Mouse (Mus musculus) MEL (cell line): ENCODE measurements around the gene Baiap2l2.

Source experiments
- CHD2 ChIP-seq: IDR thresholded peaks from 2 replicates; pipeline ENCODE4 v1.6.1; 2011; ENCODE audit warnings: low read length, improper control_type of control experiment
- CTCF ChIP-seq, 3 experiments: IDR thresholded peaks in 2 of 3; conservative IDR thresholded peaks in 1 of 3; 2 replicates each; pipeline ENCODE4 v1.5.1; 2011 to 2012; ENCODE audit warnings: low read length in 3 of 3, low read depth in 2 of 3, mild to moderate bottlenecking in 2 of 3, improper control_type of control experiment in 1 of 3, inconsistent platforms in 1 of 3, mixed read lengths in 1 of 3, moderate library complexity in 1 of 3; ENCODE audit not compliant: control insufficient read depth in 1 of 3, insufficient read depth in 1 of 3, poor library complexity in 1 of 3, severe bottlenecking in 1 of 3
- E2F4 ChIP-seq: IDR thresholded peaks from 2 replicates; pipeline ENCODE4 v1.6.1; 2011; ENCODE audit warnings: low read depth, low read length, improper control_type of control experiment, borderline replicate concordance
- EP300 ChIP-seq, 2 experiments: IDR thresholded peaks; 2 replicates each; pipeline ENCODE4 v1.6.1; 2011; ENCODE audit warnings: improper control_type of control experiment in 2 of 2, low read length in 2 of 2, low read depth in 1 of 2, mild to moderate bottlenecking in 1 of 2
- GATA1 ChIP-seq: IDR thresholded peaks from 2 replicates; pipeline ENCODE4 v1.6.1; 2011; ENCODE audit warnings: low read depth, low read length, improper control_type of control experiment
- HCFC1 ChIP-seq: IDR thresholded peaks from 2 replicates; pipeline ENCODE4 v1.6.1; 2012; ENCODE audit warnings: low read depth, mild to moderate bottlenecking, inconsistent platforms, low read length, improper control_type of control experiment, moderate library complexity
- MEF2A ChIP-seq: IDR thresholded peaks from 2 replicates; pipeline ENCODE4 v1.6.1; 2014; ENCODE audit warnings: low read depth, mild to moderate bottlenecking, inconsistent platforms, low read length, improper control_type of control experiment; ENCODE audit not compliant: poor library complexity, insufficient replicate concordance, severe bottlenecking; ENCODE audit errors: extremely low read depth
- MYB ChIP-seq: IDR thresholded peaks from 2 replicates; pipeline ENCODE4 v1.6.1; 2011; ENCODE audit warnings: mild to moderate bottlenecking, low read depth, low read length, improper control_type of control experiment
- POLR2A ChIP-seq, 2 experiments: IDR thresholded peaks; 2 replicates each; pipeline ENCODE4 v1.6.1; 2011 to 2012; ENCODE audit warnings: low read length in 2 of 2, mild to moderate bottlenecking in 2 of 2, control low read depth in 1 of 2, improper control_type of control experiment in 1 of 2, low read depth in 1 of 2, moderate library complexity in 1 of 2; ENCODE audit not compliant: control insufficient read depth in 1 of 2, insufficient read depth in 1 of 2, poor library complexity in 1 of 2
- RCOR1 ChIP-seq: IDR thresholded peaks from 2 replicates; pipeline ENCODE4 v1.6.1; 2012; ENCODE audit warnings: low read depth, mild to moderate bottlenecking, inconsistent platforms, low read length, improper control_type of control experiment

DNA sequence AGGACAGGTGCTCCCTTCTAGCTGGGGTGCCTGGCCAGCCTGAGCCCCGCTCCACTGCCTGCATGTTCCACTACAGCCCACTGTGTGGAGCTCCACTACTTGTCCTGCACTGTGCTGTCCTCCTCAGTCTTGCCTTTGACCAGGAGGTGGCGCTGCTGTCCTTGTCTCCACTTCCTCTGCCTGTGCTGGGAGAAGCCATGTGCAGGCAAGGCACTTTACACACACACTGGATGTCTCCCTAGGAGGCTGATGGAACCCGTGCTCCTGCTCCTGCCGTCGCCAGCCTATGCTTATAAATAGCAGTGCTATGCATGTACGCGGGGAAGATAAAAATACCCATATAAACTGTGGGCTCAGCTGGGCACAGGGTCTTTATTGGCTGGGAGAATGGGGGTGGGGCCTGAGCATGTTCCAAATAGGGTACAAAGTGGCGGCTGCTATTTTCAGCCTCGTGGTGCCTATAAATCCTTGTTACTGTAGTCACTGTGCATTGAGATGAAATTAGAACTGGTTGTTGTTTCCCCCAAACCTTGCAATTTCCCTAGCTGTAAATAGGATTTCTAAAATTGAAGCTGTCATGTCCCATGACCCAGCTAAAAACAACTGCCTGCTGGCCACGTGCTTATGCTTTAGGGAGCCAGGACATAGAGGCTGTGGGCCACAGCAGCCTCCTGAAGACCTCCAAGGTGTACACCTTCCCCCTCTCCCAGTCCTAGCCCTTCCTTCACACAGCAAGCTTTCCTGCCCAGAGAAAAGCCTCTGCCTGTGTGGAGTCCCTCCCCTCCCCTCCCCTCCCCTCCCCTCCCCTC is 41.9 kb downstream of the Baiap2l2 start:
- TF ChIP-seq GATA1: no peak
- peak in 1 of 2 experiments; percentile 32; a peak in 1 of 4 replicates for TF ChIP-seq POLR2A (IDR thresholded peaks at IDR 0.05; ENCODE audit: control insufficient read depth in 1 of 2, insufficient read depth in 1 of 2, low read depth in 1 of 2, low read length in 2 of 2, poor library complexity in 1 of 2)
- TF ChIP-seq EP300 (IDR thresholded peaks at IDR 0.05; ENCODE audit: low read depth in 1 of 2, low read length in 2 of 2): no peak
- TF ChIP-seq RCOR1: no peak
- TF ChIP-seq E2F4: no peak
- no peak for TF ChIP-seq CHD2
- peak; percentile 97 to 100 (median 99) for TF ChIP-seq CTCF (IDR thresholded peaks at IDR 0.05 in 2 of 3, conservative IDR thresholded peaks at IDR 0.05 in 1 of 3; ENCODE audit: control insufficient read depth in 1 of 3, insufficient read depth in 1 of 3, low read depth in 2 of 3, low read length in 3 of 3, poor library complexity in 1 of 3, severe bottlenecking in 1 of 3)
- TF ChIP-seq MYB: no peak
- no peak for TF ChIP-seq MEF2A
- TF ChIP-seq HCFC1: peak; percentile 50
